Mouse (Mus musculus) thymus, postnatal 4 days (tissue): ENCODE measurements around the gene Atg5.

Experiments
- DNase-seq: peaks from one replicate; pipeline ENCODE4 v3.0.0; 2021

The Atg5 gene

GRCm38 (mm10) chr10:44355216-44355615 lies 87.1 kb downstream of the Atg5 start:
- no peak for DNase-seq

- no peak for DNase-seq
Observed at GRCm38 (mm10) chr10:44356625-44357024, 88.5 kb downstream of the Atg5 start.

GRCm38 (mm10) chr10:44357316-44357715 lies 89.2 kb downstream of the Atg5 start:
- no peak for DNase-seq

GRCm38 (mm10) chr10:44358816-44359215 lies 90.7 kb downstream of the Atg5 start:
- DNase-seq = no peak

- no peak for DNase-seq
Observed at GRCm38 (mm10) chr10:44360632-44361031, 92.5 kb downstream of the Atg5 start.

- DNase-seq = no peak
Observed at GRCm38 (mm10) chr10:44362435-44362834, 94.3 kb downstream of the Atg5 start.

- DNase-seq = no peak
Observed at GRCm38 (mm10) chr10:44362846-44363245, 94.7 kb downstream of the Atg5 start.

- DNase-seq = no peak
Observed at GRCm38 (mm10) chr10:44366186-44366585, 98.0 kb downstream of the Atg5 start.

GRCm38 (mm10) chr10:44367043-44367442 lies 98.9 kb downstream of the Atg5 start:
- no peak for DNase-seq

GRCm38 (mm10) chr10:44368596-44368995 lies 100.4 kb downstream of the Atg5 start:
- DNase-seq = no peak

- DNase-seq = no peak
Observed at GRCm38 (mm10) chr10:44370666-44371065, 102.5 kb downstream of the Atg5 start.

- DNase-seq = no peak
Observed at GRCm38 (mm10) chr10:44372210-44372609, 104.1 kb downstream of the Atg5 start.

- DNase-seq = no peak
Observed at GRCm38 (mm10) chr10:44374678-44375077, 106.5 kb downstream of the Atg5 start.

- no peak for DNase-seq
Observed at GRCm38 (mm10) chr10:44375501-44375900, 107.3 kb downstream of the Atg5 start.

GRCm38 (mm10) chr10:44377821-44378220 lies 109.7 kb downstream of the Atg5 start:
- no peak for DNase-seq

- DNase-seq = no peak
Observed at GRCm38 (mm10) chr10:44378403-44378802, 110.2 kb downstream of the Atg5 start.

GRCm38 (mm10) chr10:44380476-44381208 lies 112.5 kb downstream of the Atg5 start:
- peak; percentile 67 for DNase-seq

GRCm38 (mm10) chr10:44381397-44381796 lies 113.2 kb downstream of the Atg5 start:
- DNase-seq = peak; percentile 46

- no peak for DNase-seq
Observed at GRCm38 (mm10) chr10:44381948-44382347, 113.8 kb downstream of the Atg5 start.

GRCm38 (mm10) chr10:44383213-44383612 lies 115.1 kb downstream of the Atg5 start:
- no peak for DNase-seq

- no peak for DNase-seq
Observed at GRCm38 (mm10) chr10:44385227-44385626, 117.1 kb downstream of the Atg5 start.

GRCm38 (mm10) chr10:44388706-44389233 lies 120.6 kb downstream of the Atg5 start:
- no peak for DNase-seq

GRCm38 (mm10) chr10:44390286-44390685 lies 122.1 kb downstream of the Atg5 start:
- no peak for DNase-seq

GRCm38 (mm10) chr10:44391509-44392290 lies 123.5 kb downstream of the Atg5 start:
- DNase-seq = no peak
